Mouse (Mus musculus): ENCODE results near the gene Lamb3. TPM values are rescaled to one million over a fixed set of nuclear protein-coding genes. Genes with fewer than 3 reads are reported as not detected.

Lamb3 gene
- polyA plus RNA-seq, 1 experiment: 62.3 TPM

- TF ChIP-seq CTCF (IDR thresholded peaks at IDR 0.05; ENCODE audit: insufficient read depth, low read length) (no peak), POLR2A (IDR thresholded peaks at IDR 0.05; ENCODE audit: borderline replicate concordance, extremely low read depth, low read depth, low read length) (no peak)
- H3K4me1 ChIP-seq (ENCODE audit: control insufficient read depth, insufficient read depth, low read length): peaks cover 6% of the 10 kb centered on the region; the same call in 1 of the 2 replicates
- H3K4me3 ChIP-seq (replicated peaks; ENCODE audit: extremely low read depth, low read depth, low read length): no peak overlapping the region
- DNase-seq: no peak
Observed at GRCm38 (mm10) chr1:193265734-193266133, 58.2 kb downstream of the Lamb3 start.

DNA sequence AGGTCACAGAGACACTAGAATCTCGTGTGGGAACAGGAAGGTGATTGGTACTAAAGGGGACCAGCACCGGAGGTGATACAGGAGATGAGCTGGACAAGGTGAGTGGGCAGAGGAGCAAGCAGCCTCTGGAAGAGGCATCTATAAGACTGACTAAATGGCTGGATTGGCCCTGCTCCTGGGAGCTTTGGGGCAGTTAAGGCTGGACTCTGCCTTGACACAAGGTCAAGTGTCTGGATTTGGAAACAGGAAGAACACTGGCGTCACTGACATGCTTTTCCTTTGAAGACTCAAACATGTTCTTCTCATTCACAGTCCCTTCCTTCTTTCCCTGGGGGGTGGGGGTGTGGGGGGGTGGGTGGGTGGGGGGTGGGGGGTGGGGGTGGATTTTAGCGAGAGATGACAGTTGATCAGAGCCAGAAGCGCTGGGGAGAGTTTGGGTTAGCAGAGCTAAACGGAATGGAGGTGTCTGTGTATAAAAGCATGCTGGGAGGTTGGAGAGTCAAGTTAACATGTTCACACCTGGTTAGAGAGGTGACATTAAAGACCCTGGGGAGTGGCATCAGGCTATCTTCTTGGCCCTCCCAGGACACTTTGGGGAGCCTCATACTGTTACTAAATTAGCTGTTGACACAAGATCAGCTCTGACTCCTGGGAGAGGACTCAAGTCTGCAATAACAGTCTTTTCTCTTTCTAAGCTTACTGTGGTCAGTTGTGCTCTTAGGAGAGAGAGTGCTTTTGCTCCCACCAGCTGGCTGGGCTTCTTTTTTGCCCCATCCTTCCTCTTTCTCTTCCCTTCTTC lies 63.7 kb downstream of the Lamb3 start:
- no peak for DNase-seq
- Histone ChIP-seq H3K4me1 (ENCODE audit: control insufficient read depth, insufficient read depth, low read length) (no peaks in the 10 kb centered on the region; the same call in 1 of the 2 replicates), H3K4me3 (replicated peaks; ENCODE audit: extremely low read depth, low read depth, low read length) (peak overlapping the region; percentile 28)
- 33% methylated on average over 6 of the region's 6 CpGs for WGBS
- TF ChIP-seq CTCF (IDR thresholded peaks at IDR 0.05; ENCODE audit: insufficient read depth, low read length) (no peak), POLR2A (IDR thresholded peaks at IDR 0.05; ENCODE audit: borderline replicate concordance, extremely low read depth, low read depth, low read length) (peak; percentile 12; the same call in 1 of the 2 replicates)

DNA sequence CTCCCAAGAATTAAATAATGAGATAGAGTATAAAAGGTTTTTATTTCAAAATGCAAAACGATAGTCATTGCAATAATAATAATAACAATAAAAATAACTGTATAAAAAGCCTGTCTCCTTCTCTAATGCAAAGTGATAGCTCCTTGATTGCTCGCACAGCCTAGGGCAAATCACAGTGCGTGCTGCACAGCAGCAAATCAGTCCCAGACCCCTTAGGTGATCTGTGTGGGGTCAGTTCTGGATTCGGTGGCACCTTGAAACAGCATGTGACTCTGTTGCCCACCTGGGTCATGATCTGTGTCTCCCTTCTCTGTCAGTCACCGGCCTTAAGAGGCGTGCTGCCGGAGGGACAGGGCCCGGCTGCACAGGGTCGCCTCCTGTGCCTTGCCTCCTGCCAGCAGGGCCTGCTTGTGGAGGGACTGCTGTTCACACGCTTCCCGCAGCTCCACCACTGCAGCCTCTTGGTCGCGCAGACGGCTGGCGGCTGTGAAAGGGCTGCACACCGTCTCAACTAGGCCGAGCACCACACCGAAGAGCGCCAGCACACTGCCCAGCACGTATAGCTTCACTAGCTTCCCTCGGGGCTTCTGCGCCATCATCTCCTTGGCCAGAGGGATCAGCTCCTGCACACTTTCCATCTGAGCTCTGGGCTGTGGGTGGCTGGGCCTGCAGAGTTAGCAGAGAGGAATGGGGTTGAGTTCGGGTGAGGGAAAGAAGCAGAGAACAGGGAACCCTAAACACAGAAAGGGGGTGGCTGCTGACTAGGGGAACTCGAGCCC lies 64.8 kb downstream of the Lamb3 start:
- 48% methylated on average over 24 of the region's 24 CpGs for WGBS
- no peak for DNase-seq
- Histone ChIP-seq H3K4me1 (ENCODE audit: control insufficient read depth, insufficient read depth, low read length) (no peaks in the 10 kb centered on the region; the same call in 1 of the 2 replicates), H3K4me3 (replicated peaks; ENCODE audit: extremely low read depth, low read depth, low read length) (peak overlapping the region; percentile 69)
- TF ChIP-seq CTCF (IDR thresholded peaks at IDR 0.05; ENCODE audit: insufficient read depth, low read length) (no peak), POLR2A (IDR thresholded peaks at IDR 0.05; ENCODE audit: borderline replicate concordance, extremely low read depth, low read depth, low read length) (no peak; the same call in 1 of the 2 replicates)

- peak within 1 kb of the TSS; percentile 69 for H3K4me3 ChIP-seq (replicated peaks; ENCODE audit: extremely low read depth, low read depth, low read length)
- TF ChIP-seq CTCF (IDR thresholded peaks at IDR 0.05; ENCODE audit: insufficient read depth, low read length) (peak; percentile 52), POLR2A (IDR thresholded peaks at IDR 0.05; ENCODE audit: borderline replicate concordance, extremely low read depth, low read depth, low read length) (peak; percentile 98)
- peak; percentile 59 for DNase-seq
- WGBS: 4% methylated on average over 22 of the region's 23 CpGs
- H3K4me1 ChIP-seq (ENCODE audit: control insufficient read depth, insufficient read depth, low read length): no peaks in the 10 kb centered on the region; the same call in 1 of the 2 replicates
Observed at GRCm38 (mm10) chr1:193272916-193273601, 65.6 kb downstream of the Lamb3 start, which contains the start of gene G0s2. Gene G0s2, minus strand, starts transcription at chr1:193273217.

DNA sequence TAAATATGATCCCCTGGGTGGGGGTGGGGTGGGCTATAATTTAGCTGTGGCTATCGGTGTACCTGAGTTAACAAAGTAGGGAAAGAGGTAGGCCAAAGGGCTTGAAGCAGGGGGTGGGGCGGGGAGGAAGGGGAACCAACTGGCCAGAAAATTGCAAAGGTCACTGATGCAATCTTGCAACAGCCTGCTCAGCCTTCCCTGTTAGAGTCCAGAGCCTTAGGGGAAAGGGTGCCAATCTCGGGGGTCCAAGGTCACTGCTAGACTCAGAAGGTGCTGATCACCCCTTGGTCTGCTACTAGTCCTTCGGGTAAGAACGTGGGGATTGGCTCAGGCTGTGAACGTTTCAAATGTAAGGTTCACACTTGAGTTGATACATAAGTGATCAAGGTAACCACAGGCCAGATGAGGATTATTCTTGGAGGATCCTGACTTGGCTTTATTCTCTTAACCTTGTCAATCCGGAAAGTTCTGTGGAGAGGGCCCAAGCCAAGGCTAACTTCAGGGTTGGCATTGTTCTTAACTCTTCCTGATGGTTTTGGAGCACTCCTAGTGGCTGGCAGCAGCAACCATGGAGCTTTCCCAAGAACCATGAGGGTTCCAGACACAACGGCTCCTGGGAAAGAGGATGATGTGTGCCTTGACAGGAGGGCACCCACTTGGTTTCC lies 67.0 kb downstream of the Lamb3 start:
- H3K4me3 ChIP-seq (replicated peaks; ENCODE audit: extremely low read depth, low read depth, low read length): no peak overlapping the region
- 70% methylated on average over 8 of the region's 8 CpGs for WGBS
- H3K4me1 ChIP-seq (ENCODE audit: control insufficient read depth, insufficient read depth, low read length): no peaks in the 10 kb centered on the region; the same call in 1 of the 2 replicates
- TF ChIP-seq CTCF (IDR thresholded peaks at IDR 0.05; ENCODE audit: insufficient read depth, low read length) (no peak), POLR2A (IDR thresholded peaks at IDR 0.05; ENCODE audit: borderline replicate concordance, extremely low read depth, low read depth, low read length) (no peak)
- DNase-seq: no peak

- WGBS: 53% methylated on average over 6 of the region's 6 CpGs
- no peak overlapping the region for H3K4me3 ChIP-seq (replicated peaks; ENCODE audit: extremely low read depth, low read depth, low read length)
- DNase-seq: no peak
- no peaks in the 10 kb centered on the region for H3K4me1 ChIP-seq (ENCODE audit: control insufficient read depth, insufficient read depth, low read length)
- TF ChIP-seq CTCF (IDR thresholded peaks at IDR 0.05; ENCODE audit: insufficient read depth, low read length): no peak
- no peak for TF ChIP-seq POLR2A (IDR thresholded peaks at IDR 0.05; ENCODE audit: borderline replicate concordance, extremely low read depth, low read depth, low read length)
Observed at GRCm38 (mm10) chr1:193278414-193279045, 71.0 kb downstream of the Lamb3 start.

DNA sequence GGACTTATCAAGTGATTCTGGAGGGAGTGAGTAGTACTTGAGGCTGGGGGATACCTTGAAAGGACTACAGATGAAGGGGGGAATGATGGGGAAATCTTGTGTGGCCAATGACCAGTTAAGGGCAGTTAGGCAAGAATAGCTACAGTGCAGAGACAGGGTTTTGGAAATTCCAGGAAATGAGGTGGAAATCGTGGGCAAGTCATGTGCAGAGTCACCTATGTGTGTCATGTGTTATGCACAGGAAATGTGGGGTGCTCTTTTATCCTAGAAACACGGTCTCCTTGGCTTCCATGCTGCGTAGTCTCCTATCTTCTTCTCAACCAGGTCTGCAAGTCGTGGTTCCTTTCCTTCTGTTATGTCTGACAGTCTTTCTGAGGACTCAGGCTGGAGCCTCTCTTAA lies 72.0 kb downstream of the Lamb3 start:
- TF ChIP-seq CTCF (IDR thresholded peaks at IDR 0.05; ENCODE audit: insufficient read depth, low read length) (no peak), POLR2A (IDR thresholded peaks at IDR 0.05; ENCODE audit: borderline replicate concordance, extremely low read depth, low read depth, low read length) (no peak)
- Histone ChIP-seq H3K4me3 (replicated peaks; ENCODE audit: extremely low read depth, low read depth, low read length) (no peak overlapping the region), H3K4me1 (ENCODE audit: control insufficient read depth, insufficient read depth, low read length) (no peaks in the 10 kb centered on the region)
- no peak for DNase-seq
- WGBS: 69% methylated on average over 4 of the region's 4 CpGs

- 84% methylated on average over 2 of the region's 2 CpGs for WGBS
- no peak overlapping the region for H3K4me3 ChIP-seq (replicated peaks; ENCODE audit: extremely low read depth, low read depth, low read length)
- DNase-seq: no peak
- no peaks in the 10 kb centered on the region for H3K4me1 ChIP-seq (ENCODE audit: control insufficient read depth, insufficient read depth, low read length)
- no peak for TF ChIP-seq POLR2A (IDR thresholded peaks at IDR 0.05; ENCODE audit: borderline replicate concordance, extremely low read depth, low read depth, low read length)
- no peak for TF ChIP-seq CTCF (IDR thresholded peaks at IDR 0.05; ENCODE audit: insufficient read depth, low read length)
Observed at GRCm38 (mm10) chr1:193281344-193281743, 73.8 kb downstream of the Lamb3 start.

Data from lung, adult 2 months (tissue).